Mouse (Mus musculus): ENCODE results near the gene Clec2l. TPM values are rescaled to one million over a fixed set of nuclear protein-coding genes. Genes with fewer than 3 reads are reported as not detected.

The Clec2l gene
- 13.9 and 14.7 TPM in 2 replicates for polyA plus RNA-seq (2012; rRNA removed)

DNA sequence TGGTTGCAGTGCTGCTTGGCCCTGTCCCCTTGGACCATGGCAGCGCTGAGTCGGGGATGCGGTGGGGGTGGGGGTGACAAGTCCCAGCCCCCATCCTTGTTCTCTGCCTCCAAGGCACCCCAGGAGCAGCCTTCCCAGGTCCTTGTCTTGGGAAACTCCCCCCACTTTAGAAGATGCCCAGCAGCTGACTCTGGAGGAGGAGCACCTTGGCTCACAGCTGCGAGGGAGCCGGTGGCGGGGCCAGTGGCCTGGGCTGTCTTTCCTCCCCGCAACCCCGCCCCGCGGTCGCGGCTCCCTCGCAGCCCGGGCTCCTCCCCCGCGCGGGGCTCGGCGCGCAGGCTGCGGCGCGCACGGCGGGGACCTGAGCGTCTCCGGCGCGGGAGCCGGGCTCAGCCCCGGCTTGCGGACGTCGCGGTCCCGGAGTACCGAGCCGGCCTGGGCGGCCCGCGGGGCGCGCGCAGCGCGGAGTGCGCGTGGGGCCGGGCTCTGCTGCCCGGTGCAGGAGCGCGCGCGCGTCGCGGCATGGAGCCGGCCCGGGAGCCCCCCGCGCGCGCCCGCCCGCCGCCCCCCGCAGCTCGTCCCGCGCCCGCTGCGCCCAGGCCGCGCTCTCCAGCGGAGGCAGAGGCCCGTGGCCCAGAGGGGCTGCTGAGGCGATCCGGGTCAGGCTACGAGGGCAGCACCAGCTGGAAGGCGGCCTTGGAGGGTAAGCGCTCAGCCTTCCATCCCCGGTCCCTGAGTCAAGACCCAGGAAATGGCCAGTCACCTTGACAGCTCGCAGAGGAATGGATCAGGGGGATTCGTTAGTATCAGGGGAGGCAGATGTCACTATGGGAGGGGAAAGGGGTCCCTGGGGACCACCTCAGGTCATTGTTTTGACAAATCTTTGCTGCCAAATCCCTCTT, at the start of gene Clec2l:
Gene Clec2l, plus strand, starts transcription at position 356 of the 902 bp plus-strand sequence.

GRCm38 (mm10) chr6:38636852-38637618, 25.8 kb upstream of the Clec2l start, which contains the start of gene Klrg2:
Gene Klrg2 (minus strand): TSS chr6:38637242.

Other genes with a start within 250 kb of the Clec2l start
- 8.9 and 10.8 TPM in 2 replicates for gene Ubn2, start 229.1 kb upstream of the Clec2l start, polyA plus RNA-seq (2012; rRNA removed)
- gene Fmc1, start 129.6 kb upstream of the Clec2l start, polyA plus RNA-seq (2012; rRNA removed) = 420 and 421 TPM in 2 replicates
- 27.7 and 34.7 TPM in 2 replicates for gene Luc7l2, start 111.7 kb upstream of the Clec2l start, polyA plus RNA-seq (2012; rRNA removed)
- gene Klrg2, start 25.8 kb upstream of the Clec2l start, polyA plus RNA-seq (2012; rRNA removed) = 2.9 and 3.1 TPM in 2 replicates
- 3.5 and 4.0 TPM in 2 replicates for gene Tbxas1, start 212.3 kb downstream of the Clec2l start, polyA plus RNA-seq (2012; rRNA removed)
- gene Hipk2, start 213.1 kb downstream of the Clec2l start, polyA plus RNA-seq (2012; rRNA removed) = 43.1 and 58.8 TPM in 2 replicates